Mouse (Mus musculus) urinary bladder, postnatal 36 days (tissue): ENCODE data around the gene Neu2.
"Not testable (repeated sequence)": the region's sequence is repeated elsewhere in the genome, so short reads cannot be mapped to it uniquely, and the experiment has no call there.

ENCODE experiments used
- DNase-seq, 2 experiments: peaks; one replicate each; pipeline ENCODE4 v3.0.0; 2022; ENCODE audit warnings: low spot score in 2 of 2, mixed read lengths in 1 of 2

Neu2 gene

GRCm38 (mm10) chr1:87509561-87510165 is at the start of gene Neu2:
TSS of gene Neu2 (plus strand) at chr1:87509889.
- peak in 1 of 2 experiments; percentile 19 for DNase-seq

GRCm38 (mm10) chr1:87467469-87467868 is 42.2 kb upstream of the Neu2 start:
- DNase-seq = no peak

- DNase-seq = no peak
These were observed 41.4 kb upstream of the Neu2 start for GRCm38 (mm10) chr1:87468321-87468720.

GRCm38 (mm10) chr1:87469971-87470370 is 39.7 kb upstream of the Neu2 start, which contains the start of gene Snorc:
TSS of gene Snorc (plus strand) at chr1:87470271.
- DNase-seq = not testable (repeated sequence)

- DNase-seq = no peak
These were observed 37.8 kb upstream of the Neu2 start for GRCm38 (mm10) chr1:87471914-87472313.

- no peak for DNase-seq
These were observed 37.1 kb upstream of the Neu2 start for GRCm38 (mm10) chr1:87472576-87472975.

- no peak for DNase-seq
These were observed 34.4 kb upstream of the Neu2 start for GRCm38 (mm10) chr1:87475076-87475895.

GRCm38 (mm10) chr1:87482546-87482945 is 27.1 kb upstream of the Neu2 start:
- no peak for DNase-seq

GRCm38 (mm10) chr1:87486386-87486785 is 23.3 kb upstream of the Neu2 start:
- DNase-seq = no peak

GRCm38 (mm10) chr1:87492285-87492684 is 17.4 kb upstream of the Neu2 start:
- DNase-seq = no peak

- no peak for DNase-seq
These were observed 16.1 kb upstream of the Neu2 start for GRCm38 (mm10) chr1:87493542-87493941.

- DNase-seq = no peak
These were observed 4.2 kb upstream of the Neu2 start for GRCm38 (mm10) chr1:87505524-87505923.

GRCm38 (mm10) chr1:87507857-87508256 is 1.8 kb upstream of the Neu2 start:
- no peak for DNase-seq

GRCm38 (mm10) chr1:87508591-87509560 is 813 bp upstream of the Neu2 start:
- DNase-seq = no peak

GRCm38 (mm10) chr1:87510166-87510691 is 540 bp downstream of the Neu2 start:
- peak in 1 of 2 experiments; percentile 8 for DNase-seq

GRCm38 (mm10) chr1:87510845-87511244 is 1.2 kb downstream of the Neu2 start:
- no peak for DNase-seq

- DNase-seq = no peak
These were observed 10.8 kb downstream of the Neu2 start for GRCm38 (mm10) chr1:87520467-87520866.

- DNase-seq = no peak
These were observed 11.8 kb downstream of the Neu2 start for GRCm38 (mm10) chr1:87521523-87521922.

- no peak for DNase-seq
These were observed 15.4 kb downstream of the Neu2 start for GRCm38 (mm10) chr1:87525041-87525440.

- DNase-seq = no peak
These were observed 17.5 kb downstream of the Neu2 start for GRCm38 (mm10) chr1:87527191-87527590.

GRCm38 (mm10) chr1:87532346-87532745 is 22.7 kb downstream of the Neu2 start:
- DNase-seq = no peak

GRCm38 (mm10) chr1:87534118-87534517 is 24.4 kb downstream of the Neu2 start:
- no peak for DNase-seq
